Mouse (Mus musculus): Measurements from ENCODE around the gene Lcorl. TPM values are rescaled to one million over a fixed set of nuclear protein-coding genes. Genes with fewer than 3 reads are reported as not detected.
A peak's percentile ranks its signal among the peaks of the same experiment; 100 is the strongest.
"Not testable (repeated sequence)": the region's sequence is repeated elsewhere in the genome, so short reads cannot be mapped to it uniquely, and the experiment has no call there.

Gene Lcorl
- total RNA-seq, 2 experiments from 2014 or later, result 33.4 to 38.7 TPM

DNA sequence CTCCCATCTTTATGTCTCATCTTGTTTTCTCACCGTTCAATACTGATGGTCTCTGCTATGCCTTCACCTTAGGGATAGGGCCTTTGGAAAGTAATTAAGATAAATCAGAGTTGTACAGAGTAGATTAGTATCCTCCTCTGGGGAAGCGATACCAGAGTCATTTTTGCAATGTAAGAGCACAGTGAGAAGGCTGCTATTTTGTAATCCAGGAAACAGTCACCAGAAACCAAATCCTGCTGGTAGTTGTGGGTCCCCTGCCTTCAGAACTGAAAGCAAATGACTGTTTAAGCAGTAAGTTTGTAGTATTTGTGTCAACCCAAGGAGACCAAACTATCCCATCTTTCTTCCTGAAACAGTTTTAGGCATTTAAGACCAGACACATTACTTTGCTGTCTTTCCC is 147.8 kb downstream of the Lcorl start:
- ATAC-seq (replicated peaks; ENCODE audit: poor library complexity), result peak; percentile 84

DNA sequence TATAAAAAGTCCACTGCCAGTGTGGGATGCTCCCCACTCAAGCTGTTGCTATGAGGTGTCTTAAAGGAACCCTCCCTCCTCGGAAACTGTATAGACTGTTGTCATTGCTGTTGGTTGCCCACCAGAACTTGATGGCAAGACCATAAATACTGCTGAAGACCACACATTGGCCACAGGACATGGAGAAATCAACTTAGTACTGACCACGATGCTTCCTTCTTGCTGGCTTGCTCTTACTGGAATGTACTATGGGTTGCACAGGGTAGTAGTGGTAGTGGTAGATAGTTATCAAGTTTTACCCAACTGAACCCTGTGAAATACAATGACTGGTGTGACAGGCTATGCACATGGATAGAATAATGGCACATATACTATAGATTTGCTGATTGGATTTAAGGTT is 150.6 kb downstream of the Lcorl start:
- ATAC-seq (replicated peaks; ENCODE audit: poor library complexity), result peak; percentile 59

DNA sequence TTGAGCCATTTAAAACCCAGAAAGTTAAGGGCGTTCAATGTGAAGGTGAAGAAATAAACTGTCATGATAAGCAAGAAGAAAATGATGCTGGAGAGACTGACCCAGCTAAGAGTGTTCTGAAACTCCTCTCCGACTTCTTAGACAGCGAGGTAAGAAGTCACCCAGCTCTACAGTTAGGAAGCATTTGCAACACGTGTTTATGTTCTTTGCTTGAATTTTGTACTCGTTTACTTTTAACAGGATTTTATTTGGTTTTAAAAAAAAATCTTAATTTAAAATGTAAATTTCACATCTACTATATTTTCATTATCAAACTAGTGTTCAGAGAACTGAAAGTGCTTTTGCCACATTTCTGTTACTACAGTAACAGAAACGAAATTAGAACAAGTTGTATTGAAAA is 165.7 kb downstream of the Lcorl start:
- no peak for ATAC-seq (replicated peaks; ENCODE audit: poor library complexity)

DNA sequence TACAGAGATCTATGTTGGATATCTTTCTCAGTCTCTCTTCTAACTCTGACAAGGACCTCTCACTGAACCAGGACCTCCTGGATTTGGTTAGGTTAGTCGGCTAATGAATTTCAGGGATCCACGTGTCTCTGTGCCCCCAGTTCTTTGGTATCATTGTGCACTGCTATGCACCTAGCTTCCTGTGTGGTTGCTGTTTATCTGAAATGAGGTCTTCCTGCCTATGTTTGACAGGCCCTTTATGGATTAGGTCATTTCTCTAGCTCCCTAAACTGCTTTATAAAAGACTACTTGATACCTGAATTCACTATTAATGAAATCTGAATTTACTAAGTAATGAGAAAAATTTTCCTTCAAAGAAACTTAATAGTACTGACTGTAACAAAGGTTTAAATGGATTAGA is 166.6 kb downstream of the Lcorl start:
- ATAC-seq (replicated peaks; ENCODE audit: poor library complexity), result peak; percentile 78

DNA sequence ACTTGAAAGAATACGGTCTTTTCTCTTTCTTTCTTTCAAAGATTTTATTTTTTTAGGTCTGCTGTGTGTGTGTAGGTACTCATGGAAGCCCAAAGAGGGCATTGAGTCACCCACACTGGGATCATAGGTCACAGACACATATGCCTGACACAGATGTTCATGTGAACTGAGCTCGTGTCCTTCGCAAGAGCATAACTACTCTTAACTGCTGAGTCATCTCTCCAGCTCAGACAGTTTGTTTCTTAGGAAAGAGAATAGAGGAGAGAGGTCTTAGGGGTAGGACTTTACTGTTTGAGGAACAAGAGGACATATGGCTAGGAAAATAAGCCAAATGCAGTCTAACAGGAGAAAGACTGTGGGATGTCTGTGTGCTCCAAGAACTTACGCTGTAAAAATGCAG is 168.3 kb downstream of the Lcorl start:
- peak; percentile 37 for ATAC-seq (replicated peaks; ENCODE audit: poor library complexity)

DNA sequence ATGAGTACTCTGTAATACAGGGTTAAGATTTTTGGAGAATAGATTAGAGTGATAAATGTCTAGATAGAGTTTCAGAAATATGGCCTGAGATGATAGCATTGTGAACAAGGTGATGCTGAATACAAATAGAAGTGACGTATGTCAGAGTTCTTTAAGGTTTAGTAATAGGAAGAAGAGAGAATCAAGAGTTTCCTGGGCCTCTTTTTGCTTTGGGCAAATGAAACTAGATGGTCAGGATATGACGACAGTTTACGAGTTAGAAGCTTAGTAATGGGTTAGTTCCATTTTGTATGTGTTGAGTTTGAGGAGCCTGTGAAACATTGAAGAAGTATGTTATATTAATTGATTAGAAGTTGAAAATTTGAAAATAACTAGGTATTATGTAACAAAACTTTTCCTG is 171.2 kb downstream of the Lcorl start:
- ATAC-seq (replicated peaks; ENCODE audit: poor library complexity), result no peak

DNA sequence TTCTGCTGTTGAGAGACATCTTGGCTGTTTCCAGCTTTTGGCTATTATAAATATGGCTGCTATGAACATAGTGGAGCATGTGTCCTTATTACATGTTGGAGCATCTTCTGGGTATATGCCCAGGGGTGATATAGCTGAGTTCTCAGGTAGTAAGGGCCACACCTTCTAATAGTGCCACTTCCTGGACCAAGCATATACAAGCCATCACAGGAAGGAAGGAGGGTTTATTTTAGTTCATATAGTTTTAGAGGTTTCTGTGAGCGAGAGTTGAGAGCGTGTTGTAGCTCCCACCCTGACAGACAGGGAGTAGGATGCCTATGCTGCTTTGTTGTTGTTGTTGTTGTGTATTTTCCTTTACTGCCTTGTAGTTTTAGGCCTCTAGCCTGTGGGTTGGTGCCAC is 172.2 kb downstream of the Lcorl start:
- no peak for ATAC-seq (replicated peaks; ENCODE audit: poor library complexity)

DNA sequence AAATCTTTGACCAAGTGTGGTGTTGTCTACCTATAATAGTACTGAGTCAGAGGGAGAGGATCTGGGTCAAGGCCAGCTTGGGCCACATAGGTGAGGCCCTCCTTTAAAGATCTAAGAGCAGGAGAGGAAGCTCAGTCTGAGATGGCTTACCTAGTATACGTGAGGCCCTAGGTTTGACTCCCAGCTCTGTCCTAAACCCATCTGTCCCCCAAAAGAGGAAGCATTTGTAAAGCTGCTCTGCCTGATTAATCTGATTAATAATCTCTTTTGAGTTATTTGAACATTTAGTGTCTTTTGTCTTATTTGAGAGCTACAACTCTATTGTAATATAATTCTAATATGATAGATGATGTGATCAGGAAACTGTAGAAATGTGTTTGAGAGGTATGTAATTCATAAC is 174.0 kb downstream of the Lcorl start:
- ATAC-seq (replicated peaks; ENCODE audit: poor library complexity), result no peak

DNA sequence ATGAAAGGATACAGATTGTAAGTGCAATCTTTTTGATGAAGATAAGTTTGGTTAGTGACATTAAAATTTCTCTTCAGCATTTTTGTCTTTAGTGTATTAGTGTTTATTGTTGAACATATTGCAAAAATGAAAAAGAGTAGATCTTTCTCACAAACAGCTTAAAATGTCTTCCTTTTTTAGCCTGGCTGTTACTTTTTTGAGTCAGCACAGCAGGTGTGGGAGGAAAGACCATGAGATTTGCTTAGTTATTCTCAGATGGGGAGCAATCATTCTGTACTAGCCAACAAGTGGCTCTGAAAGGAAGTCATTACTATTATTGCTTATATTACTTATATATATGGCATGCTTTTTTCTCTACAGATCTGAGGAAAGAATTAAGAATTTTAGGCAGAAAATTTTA is 177.5 kb downstream of the Lcorl start:
- ATAC-seq (replicated peaks; ENCODE audit: poor library complexity), result no peak

DNA sequence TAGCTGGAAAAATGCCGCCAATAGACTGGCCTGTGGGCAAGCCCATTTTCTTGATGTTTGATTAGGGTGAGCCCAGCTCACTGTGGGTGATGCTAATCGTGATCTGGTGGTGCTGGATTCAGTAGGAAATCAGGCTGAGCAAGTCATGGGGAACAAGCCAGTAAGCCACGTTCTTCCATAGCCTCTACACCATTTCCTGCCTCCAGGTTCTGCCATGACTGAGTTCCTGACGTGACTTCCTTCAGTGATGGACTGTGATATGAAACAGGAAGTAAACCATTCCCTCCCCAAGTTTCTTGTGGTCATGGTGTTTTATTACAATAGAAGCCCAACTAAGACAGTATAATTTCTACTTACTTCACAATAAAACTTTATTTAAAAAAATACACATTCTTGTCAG is 179.8 kb downstream of the Lcorl start:
- ATAC-seq (replicated peaks; ENCODE audit: poor library complexity), result peak; percentile 90

DNA sequence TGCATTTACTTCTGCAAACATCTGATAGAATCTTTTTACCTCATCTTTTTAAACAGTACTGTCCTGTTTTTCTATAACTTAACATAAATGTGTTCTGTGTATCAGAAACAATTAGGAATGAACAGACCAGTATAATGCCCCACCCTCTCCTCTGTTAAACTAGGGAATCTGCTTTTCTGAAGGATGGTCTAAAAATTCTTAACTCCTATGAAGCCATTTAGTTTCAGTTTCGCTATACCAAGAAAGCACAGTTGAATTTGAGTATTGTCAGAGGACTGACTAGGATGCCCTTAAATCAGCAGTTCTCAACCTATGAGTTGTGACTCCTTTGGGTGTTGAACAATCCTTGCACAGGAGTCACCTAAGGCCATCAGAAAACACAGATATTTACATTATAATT is 182.4 kb downstream of the Lcorl start:
- ATAC-seq (replicated peaks; ENCODE audit: poor library complexity), result no peak

DNA sequence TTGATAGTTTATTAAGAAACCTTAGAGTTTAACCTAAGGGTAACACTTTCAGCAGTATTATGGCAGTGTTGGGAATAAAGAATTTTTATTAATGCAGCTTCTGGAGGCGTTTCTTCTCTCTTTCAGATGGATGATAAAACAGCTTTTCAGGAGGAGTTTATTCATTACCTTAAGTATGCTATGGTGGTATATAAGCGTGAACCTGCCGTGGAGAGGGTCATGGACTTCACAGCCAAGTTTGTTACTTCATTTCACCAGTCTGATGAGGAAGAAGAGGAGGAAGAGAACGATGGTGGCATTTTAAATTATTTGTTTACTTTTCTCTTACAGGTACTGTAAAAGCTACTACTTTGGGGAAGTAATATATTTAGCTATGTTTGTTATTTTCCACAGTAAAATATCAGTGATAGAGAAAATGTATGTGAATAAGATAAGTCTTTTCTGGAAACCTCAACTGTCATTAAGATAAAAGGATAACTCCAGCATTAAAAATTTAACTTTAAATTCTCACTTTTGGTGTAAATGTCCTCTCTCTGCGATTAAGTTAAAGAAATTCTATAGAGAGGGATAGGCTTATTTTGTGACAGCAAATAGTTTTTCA is 186.4 kb downstream of the Lcorl start:
- no peak for ATAC-seq (replicated peaks; ENCODE audit: poor library complexity)

DNA sequence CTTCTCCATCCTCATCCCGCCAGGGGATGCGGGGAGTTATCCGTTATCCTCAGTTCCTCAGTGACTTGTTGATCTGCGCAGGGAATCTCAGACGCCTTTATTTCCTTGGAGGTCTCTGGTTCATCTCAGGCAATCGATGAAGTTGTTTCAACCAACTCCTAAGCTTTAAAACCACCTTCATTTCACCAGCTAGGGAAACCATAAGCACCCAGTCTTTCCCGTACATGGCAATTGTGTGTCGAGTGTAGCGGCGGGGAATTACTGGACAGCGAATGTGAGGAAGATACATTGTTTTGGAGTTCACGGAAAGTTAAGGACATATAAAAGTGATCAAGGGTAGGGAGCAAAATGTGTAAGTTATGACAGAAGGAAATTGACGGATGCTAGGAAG is 187.1 kb downstream of the Lcorl start:
- no peak for ATAC-seq (replicated peaks; ENCODE audit: poor library complexity)

DNA sequence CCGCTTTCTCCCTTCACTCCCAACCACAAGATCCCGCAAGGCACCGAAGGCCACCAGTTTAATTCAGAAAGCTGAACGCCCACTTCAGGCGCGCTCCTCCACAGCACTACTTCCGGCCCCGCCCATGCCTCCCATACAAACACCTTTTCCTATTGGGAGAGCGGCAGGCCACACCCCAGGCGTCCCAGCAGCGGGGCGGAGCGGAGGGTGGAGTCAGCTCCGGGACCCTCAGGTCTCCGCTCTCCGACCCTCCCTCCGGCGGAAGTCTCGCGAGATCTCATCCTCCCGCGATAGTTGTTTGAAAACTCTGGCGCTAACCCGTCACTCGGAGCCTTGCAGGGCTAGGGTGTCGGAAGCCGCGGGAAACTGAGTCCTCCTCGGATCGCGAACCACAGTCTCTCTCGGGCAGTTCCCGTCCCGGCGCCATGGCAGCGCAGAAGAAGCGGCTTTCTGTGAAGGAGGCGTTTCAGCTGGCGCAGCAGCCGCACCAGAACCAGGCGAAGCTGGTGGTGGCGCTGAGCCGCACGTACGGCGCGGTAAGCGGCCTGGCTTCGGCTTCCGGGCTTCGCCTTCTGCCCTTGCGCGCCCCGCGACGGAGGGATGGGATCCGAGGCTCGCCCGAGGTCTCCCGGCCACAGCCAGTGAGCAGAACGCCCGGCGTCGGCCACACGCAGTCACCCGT is 187.7 kb downstream of the Lcorl start, which contains the start of gene Ncapg:
TSS of gene Ncapg (plus strand) at position 322 of the 682 bp plus-strand sequence.
- peak; percentile 95 for ATAC-seq (replicated peaks; ENCODE audit: poor library complexity)

DNA sequence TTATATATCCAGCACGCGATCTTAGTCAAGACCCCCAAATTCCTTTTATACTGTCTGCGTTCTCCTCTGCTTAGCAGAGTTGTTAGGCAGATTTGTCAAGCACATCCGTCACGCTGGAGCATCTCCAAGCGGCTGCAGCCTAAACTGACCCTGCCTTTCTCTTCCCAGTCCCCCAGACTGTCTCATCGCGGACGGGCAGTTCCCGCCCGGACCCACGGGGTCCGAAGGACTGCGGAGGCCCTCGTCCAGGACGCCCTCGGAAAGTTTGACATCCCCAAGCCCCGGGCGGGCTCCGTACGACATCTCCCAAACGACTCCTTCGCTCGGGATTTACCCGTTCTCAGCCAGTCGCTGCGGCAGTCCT is 188.2 kb downstream of the Lcorl start:
- no peak for ATAC-seq (replicated peaks; ENCODE audit: poor library complexity)

DNA sequence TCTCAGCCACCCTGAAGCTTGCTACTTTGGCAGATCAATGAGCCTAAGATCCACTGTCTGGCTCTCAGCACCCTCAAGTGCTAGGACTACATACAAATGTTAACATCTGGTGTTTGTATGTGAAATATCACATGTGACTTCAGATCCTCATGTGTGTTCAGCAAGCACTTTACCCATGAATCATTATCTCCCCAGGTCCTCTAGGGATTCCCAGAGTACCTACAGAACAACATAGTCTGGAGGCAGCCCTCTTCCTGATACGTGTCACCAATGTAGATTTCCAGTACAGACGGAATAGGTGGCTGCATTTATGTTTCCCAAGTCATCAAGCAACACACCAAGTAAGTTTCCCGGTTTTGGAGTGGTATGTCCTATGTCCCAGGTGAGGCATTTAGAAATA is 188.6 kb downstream of the Lcorl start:
- ATAC-seq (replicated peaks; ENCODE audit: poor library complexity), result 0 out of 2 replicates have a peak, but pooled peaks have one; percentile 8

DNA sequence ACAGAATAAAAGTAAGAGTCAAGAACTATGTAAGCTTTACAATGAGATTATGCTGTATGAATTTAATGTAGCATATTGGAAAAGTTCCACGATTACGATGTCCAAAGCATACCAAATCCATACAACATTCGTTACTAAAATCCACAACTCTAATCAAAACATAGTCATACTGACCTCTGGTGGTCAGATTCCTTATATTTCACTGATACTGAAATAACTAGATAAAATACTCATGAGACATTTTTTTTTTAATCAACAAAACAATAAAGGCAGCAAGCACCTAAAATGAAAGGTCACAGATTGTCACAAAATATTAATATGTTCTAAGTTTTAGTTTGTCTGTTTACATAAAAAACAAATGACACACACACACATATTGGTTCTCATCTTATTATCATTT is 189.1 kb downstream of the Lcorl start:
- peak; percentile 17; the same call in 1 of the 2 replicates for ATAC-seq (replicated peaks; ENCODE audit: poor library complexity)

DNA sequence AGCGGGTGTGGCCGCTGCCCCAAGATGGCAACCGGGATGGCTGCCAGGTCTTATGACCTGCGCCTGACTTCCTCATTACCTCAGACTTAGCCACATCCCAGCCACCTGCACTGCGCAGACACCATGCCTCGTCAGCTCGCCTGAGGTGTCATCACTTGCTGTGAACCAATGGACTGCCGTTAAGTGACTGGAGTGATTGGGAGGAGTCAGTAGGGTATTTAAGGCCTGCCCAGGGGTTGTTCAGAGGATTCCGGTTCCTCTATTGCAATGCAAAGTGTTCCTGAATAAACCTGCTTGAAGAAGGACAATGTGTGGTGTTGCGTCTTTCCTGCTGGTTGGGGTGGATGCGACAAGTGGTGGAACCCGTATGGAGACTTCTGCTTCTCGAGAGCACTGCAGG is 199.0 kb downstream of the Lcorl start:
- ATAC-seq (replicated peaks; ENCODE audit: poor library complexity), result not testable (repeated sequence)

DNA sequence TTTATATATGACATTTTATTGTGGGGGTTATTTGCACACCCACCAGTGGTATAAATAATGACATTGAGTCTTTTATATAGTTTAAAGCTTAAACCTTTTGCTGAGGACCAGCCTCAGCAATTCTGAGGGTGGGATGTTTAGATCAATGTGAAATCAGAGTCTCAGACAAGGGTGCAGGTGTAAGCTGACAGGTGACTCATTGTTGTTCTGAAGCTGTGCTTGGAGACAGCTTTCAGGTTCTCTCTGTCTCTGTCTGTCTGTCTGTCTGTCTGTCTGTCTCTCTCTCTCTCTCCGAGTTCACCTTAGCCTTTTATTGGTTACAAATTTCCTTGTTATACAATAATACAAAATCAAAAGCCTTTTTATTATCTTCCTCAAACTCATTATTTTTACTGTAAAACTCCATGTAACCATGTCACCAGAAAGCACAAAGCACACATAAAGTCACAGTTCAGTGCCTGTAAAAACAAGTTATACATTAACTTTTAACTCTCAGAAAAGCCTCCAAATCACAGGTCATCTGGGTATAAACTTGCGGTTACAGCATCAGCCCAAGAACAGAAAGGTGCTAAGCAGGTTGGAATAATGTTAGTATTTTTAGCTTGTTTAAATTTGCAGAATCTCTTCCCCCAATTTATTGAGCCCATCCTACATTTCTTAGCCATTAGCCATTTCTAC is 206.2 kb downstream of the Lcorl start:
- no peak for ATAC-seq (replicated peaks; ENCODE audit: poor library complexity)
